Mouse (Mus musculus): Measurements from ENCODE around the gene Thumpd2. TPM values are rescaled to one million over a fixed set of nuclear protein-coding genes. Genes with fewer than 3 reads are reported as not detected.

Gene Thumpd2
- polyA plus RNA-seq, 1 experiment from 2014 or later: 14.6 TPM

- H3K9ac ChIP-seq: no peak overlapping the region
- no peaks in the 10 kb centered on the region for H3K9me3 ChIP-seq (ENCODE audit: low read depth, low read length)
- no peak for ATAC-seq (ENCODE audit: insufficient read depth)
- no peaks in the 10 kb centered on the region for H3K27me3 ChIP-seq (ENCODE audit: insufficient read depth, low read length)
- no peak for DNase-seq
- H3K36me3 ChIP-seq (ENCODE audit: insufficient read depth): no peaks in the 10 kb centered on the region
- H3K4me2 ChIP-seq: no peak overlapping the region
- H3K4me3 ChIP-seq (ENCODE audit: low read depth, low read length): no peak overlapping the region
- TF ChIP-seq CTCF (IDR thresholded peaks at IDR 0.05; ENCODE audit: low read depth): no peak
- WGBS: 76% methylated on average over 10 of the region's 10 CpGs
- peaks cover 12% of the 10 kb centered on the region for H3K4me1 ChIP-seq (ENCODE audit: insufficient read depth)
- no peak overlapping the region for H3K27ac ChIP-seq (ENCODE audit: low read depth)
Observed at GRCm38 (mm10) chr17:81009112-81009511, 55.8 kb downstream of the Thumpd2 start.

- Histone ChIP-seq H3K9ac (no peak overlapping the region), H3K4me3 (ENCODE audit: low read depth, low read length) (no peak overlapping the region), H3K9me3 (ENCODE audit: low read depth, low read length) (no peaks in the 10 kb centered on the region), H3K36me3 (ENCODE audit: insufficient read depth) (no peaks in the 10 kb centered on the region), H3K4me1 (ENCODE audit: insufficient read depth) (peaks cover 23% of the 10 kb centered on the region), H3K27ac (ENCODE audit: low read depth) (no peak overlapping the region), H3K27me3 (ENCODE audit: insufficient read depth, low read length) (no peaks in the 10 kb centered on the region), H3K4me2 (no peak overlapping the region)
- no peak for DNase-seq
- no peak for ATAC-seq (ENCODE audit: insufficient read depth)
- WGBS: 75% methylated on average over 8 of the region's 8 CpGs
- no peak for TF ChIP-seq CTCF (IDR thresholded peaks at IDR 0.05; ENCODE audit: low read depth)
Observed at GRCm38 (mm10) chr17:81005292-81005691, 59.6 kb downstream of the Thumpd2 start.

GRCm38 (mm10) chr17:81004454-81004853 is 60.4 kb downstream of the Thumpd2 start:
- no peaks in the 10 kb centered on the region for H3K36me3 ChIP-seq (ENCODE audit: insufficient read depth)
- peaks cover 23% of the 10 kb centered on the region for H3K4me1 ChIP-seq (ENCODE audit: insufficient read depth)
- ATAC-seq (ENCODE audit: insufficient read depth): peak; percentile 39; the same call in 1 of the 2 replicates

GRCm38 (mm10) chr17:81002130-81002529 is 62.8 kb downstream of the Thumpd2 start:
- Histone ChIP-seq H3K4me2 (no peak overlapping the region), H3K9ac (no peak overlapping the region), H3K27me3 (ENCODE audit: insufficient read depth, low read length) (no peaks in the 10 kb centered on the region), H3K27ac (ENCODE audit: low read depth) (no peak overlapping the region), H3K9me3 (ENCODE audit: low read depth, low read length) (no peaks in the 10 kb centered on the region), H3K4me1 (ENCODE audit: insufficient read depth) (peaks cover 27% of the 10 kb centered on the region), H3K36me3 (ENCODE audit: insufficient read depth) (no peaks in the 10 kb centered on the region), H3K4me3 (ENCODE audit: low read depth, low read length) (no peak overlapping the region)
- ATAC-seq (ENCODE audit: insufficient read depth) (no peak), DNase-seq (no peak)
- no peak for TF ChIP-seq CTCF (IDR thresholded peaks at IDR 0.05; ENCODE audit: low read depth)
- WGBS: 50% methylated on average over 5 of the region's 5 CpGs

More at GRCm38 (mm10) chr17:81004454-81004853, 60.4 kb downstream of the Thumpd2 start:
- no peaks in the 10 kb centered on the region for H3K27me3 ChIP-seq (ENCODE audit: insufficient read depth, low read length)
- peak; percentile 70 for DNase-seq
- no peak overlapping the region for H3K9ac ChIP-seq
- no peak overlapping the region for H3K4me2 ChIP-seq
- H3K27ac ChIP-seq (ENCODE audit: low read depth): peak overlapping the region; percentile 36; the same call in 1 of the 2 replicates
- no peak overlapping the region for H3K4me3 ChIP-seq (ENCODE audit: low read depth, low read length)
- no peaks in the 10 kb centered on the region for H3K9me3 ChIP-seq (ENCODE audit: low read depth, low read length)
- 31% methylated on average over 11 of the region's 11 CpGs for WGBS
- TF ChIP-seq CTCF (IDR thresholded peaks at IDR 0.05; ENCODE audit: low read depth): no peak

- WGBS: 87% methylated on average over 4 of the region's 4 CpGs
- ATAC-seq (ENCODE audit: insufficient read depth) (no peak), DNase-seq (no peak)
Observed at GRCm38 (mm10) chr17:81001647-81002046, 63.2 kb downstream of the Thumpd2 start.

GRCm38 (mm10) chr17:81001010-81001409 is 63.9 kb downstream of the Thumpd2 start:
- TF ChIP-seq CTCF (IDR thresholded peaks at IDR 0.05; ENCODE audit: low read depth): no peak

More at GRCm38 (mm10) chr17:81001647-81002046, 63.2 kb downstream of the Thumpd2 start:
- Histone ChIP-seq H3K4me2 (no peak overlapping the region), H3K4me1 (ENCODE audit: insufficient read depth) (peaks cover 27% of the 10 kb centered on the region), H3K9me3 (ENCODE audit: low read depth, low read length) (no peaks in the 10 kb centered on the region), H3K27me3 (ENCODE audit: insufficient read depth, low read length) (no peaks in the 10 kb centered on the region), H3K36me3 (ENCODE audit: insufficient read depth) (no peaks in the 10 kb centered on the region), H3K27ac (ENCODE audit: low read depth) (no peak overlapping the region), H3K4me3 (ENCODE audit: low read depth, low read length) (no peak overlapping the region), H3K9ac (no peak overlapping the region)
- no peak for TF ChIP-seq CTCF (IDR thresholded peaks at IDR 0.05; ENCODE audit: low read depth)

GRCm38 (mm10) chr17:80998958-80999357 is 65.9 kb downstream of the Thumpd2 start:
- Histone ChIP-seq H3K9me3 (ENCODE audit: low read depth, low read length) (no peaks in the 10 kb centered on the region), H3K27ac (ENCODE audit: low read depth) (no peak overlapping the region)
- 47% methylated on average over 6 of the region's 6 CpGs for WGBS

More at GRCm38 (mm10) chr17:81001010-81001409, 63.9 kb downstream of the Thumpd2 start:
- no peak for ATAC-seq (ENCODE audit: insufficient read depth)
- H3K9ac ChIP-seq: no peak overlapping the region
- H3K9me3 ChIP-seq (ENCODE audit: low read depth, low read length): no peaks in the 10 kb centered on the region
- no peak overlapping the region for H3K27ac ChIP-seq (ENCODE audit: low read depth)
- DNase-seq: no peak
- H3K4me2 ChIP-seq: no peak overlapping the region
- H3K4me1 ChIP-seq (ENCODE audit: insufficient read depth): peaks cover 27% of the 10 kb centered on the region
- H3K36me3 ChIP-seq (ENCODE audit: insufficient read depth): no peaks in the 10 kb centered on the region
- H3K27me3 ChIP-seq (ENCODE audit: insufficient read depth, low read length): no peaks in the 10 kb centered on the region
- no peak overlapping the region for H3K4me3 ChIP-seq (ENCODE audit: low read depth, low read length)
- 79% methylated on average over 12 of the region's 12 CpGs for WGBS

More at GRCm38 (mm10) chr17:80998958-80999357, 65.9 kb downstream of the Thumpd2 start:
- TF ChIP-seq CTCF (IDR thresholded peaks at IDR 0.05; ENCODE audit: low read depth): no peak
- Histone ChIP-seq H3K36me3 (ENCODE audit: insufficient read depth) (no peaks in the 10 kb centered on the region), H3K4me3 (ENCODE audit: low read depth, low read length) (no peak overlapping the region), H3K9ac (no peak overlapping the region), H3K4me1 (ENCODE audit: insufficient read depth) (peaks cover 17% of the 10 kb centered on the region), H3K4me2 (no peak overlapping the region), H3K27me3 (ENCODE audit: insufficient read depth, low read length) (no peaks in the 10 kb centered on the region)
- no peak for ATAC-seq (ENCODE audit: insufficient read depth)
- peak; percentile 54 for DNase-seq
